Mouse (Mus musculus): ENCODE measurements around the gene Dnm3.
A peak's percentile ranks its signal among the peaks of the same experiment; 100 is the strongest.

The Dnm3 gene

GRCm38 (mm10) chr1:162477246-162478209 is at the start of gene Dnm3:
TSS of gene Dnm3 (minus strand) at chr1:162478034.
- DNase-seq, result peak; percentile 93

- DNase-seq, result no peak
These were observed 37.3 kb upstream of the Dnm3 start for GRCm38 (mm10) chr1:162515116-162515515.

GRCm38 (mm10) chr1:162510013-162510356 is 32.2 kb upstream of the Dnm3 start:
- no peak for DNase-seq

GRCm38 (mm10) chr1:162509329-162510012 is 31.6 kb upstream of the Dnm3 start:
- peak; percentile 52 for DNase-seq

- no peak for DNase-seq
These were observed 30.6 kb upstream of the Dnm3 start for GRCm38 (mm10) chr1:162508211-162509005.

GRCm38 (mm10) chr1:162506516-162506915 is 28.7 kb upstream of the Dnm3 start:
- DNase-seq, result peak; percentile 10

- DNase-seq, result no peak
These were observed 27.8 kb upstream of the Dnm3 start for GRCm38 (mm10) chr1:162505649-162506048.

GRCm38 (mm10) chr1:162476531-162477080 is 1.2 kb downstream of the Dnm3 start:
- no peak for DNase-seq

GRCm38 (mm10) chr1:162472949-162473348 is 4.9 kb downstream of the Dnm3 start:
- DNase-seq, result no peak

GRCm38 (mm10) chr1:162471089-162471488 is 6.7 kb downstream of the Dnm3 start:
- no peak for DNase-seq

- DNase-seq, result no peak
These were observed 8.0 kb downstream of the Dnm3 start for GRCm38 (mm10) chr1:162469752-162470280.

- DNase-seq, result no peak
These were observed 14.2 kb downstream of the Dnm3 start for GRCm38 (mm10) chr1:162463676-162464075.

GRCm38 (mm10) chr1:162458711-162459110 is 19.1 kb downstream of the Dnm3 start:
- no peak for DNase-seq

- DNase-seq, result no peak
These were observed 21.0 kb downstream of the Dnm3 start for GRCm38 (mm10) chr1:162456861-162457260.

GRCm38 (mm10) chr1:162456406-162456805 is 21.4 kb downstream of the Dnm3 start:
- DNase-seq, result no peak

- peak; percentile 17 for DNase-seq
These were observed 24.3 kb downstream of the Dnm3 start for GRCm38 (mm10) chr1:162453578-162453977.

- DNase-seq, result no peak
These were observed 24.8 kb downstream of the Dnm3 start for GRCm38 (mm10) chr1:162453030-162453429.

GRCm38 (mm10) chr1:162449161-162449909 is 28.5 kb downstream of the Dnm3 start:
- no peak for DNase-seq

- DNase-seq, result no peak
These were observed 33.0 kb downstream of the Dnm3 start for GRCm38 (mm10) chr1:162444805-162445204.

GRCm38 (mm10) chr1:162439576-162439975 is 38.3 kb downstream of the Dnm3 start:
- no peak for DNase-seq

GRCm38 (mm10) chr1:162436672-162437071 is 41.2 kb downstream of the Dnm3 start:
- no peak for DNase-seq

- no peak for DNase-seq
These were observed 48.9 kb downstream of the Dnm3 start for GRCm38 (mm10) chr1:162428904-162429303.
